Mouse (Mus musculus) intestine, postnatal 0 days (tissue): ENCODE data around the gene Zranb3. TPM values are rescaled to one million over a fixed set of nuclear protein-coding genes. Genes with fewer than 3 reads are reported as not detected.
"Not testable (repeated sequence)": the region's sequence is repeated elsewhere in the genome, so short reads cannot be mapped to it uniquely, and the experiment has no call there.

Experiments
- ATAC-seq: fragments of 200-750 bp; cut with Nextera tagmentation; 2 replicates; pipeline ENCODE4 v1.8.0; 2017; ENCODE audit warnings: mild to moderate bottlenecking, moderate TSS enrichment, moderate library complexity
- H3K27ac ChIP-seq: fragments of 300-500 bp; sonication (generic); 2 replicates; pipeline ENCODE4 v1.5.1; 2014; ENCODE audit warnings: mild to moderate bottlenecking, low read depth, low read length, moderate library complexity
- H3K27me3 ChIP-seq: fragments of 300-500 bp; sonication (generic); replicated peaks from 2 replicates; pipeline ENCODE4 v1.6.1; 2014; ENCODE audit warnings: low read length, mixed read lengths; ENCODE audit not compliant: control insufficient read depth, insufficient read depth
- H3K36me3 ChIP-seq: fragments of 300-500 bp; sonication (generic); 2 replicates; pipeline ENCODE4 v1.6.1; 2014; ENCODE audit warnings: mild to moderate bottlenecking, moderate library complexity; ENCODE audit not compliant: control insufficient read depth, insufficient read depth
- H3K4me1 ChIP-seq: fragments of 300-500 bp; sonication (generic); replicated peaks from 2 replicates; pipeline ENCODE4 v1.6.1; 2014; ENCODE audit warnings: antibody characterized with exemption, low read length, mixed read lengths; ENCODE audit not compliant: control insufficient read depth, insufficient read depth
- H3K4me2 ChIP-seq: fragments of 300-500 bp; sonication (generic); replicated peaks from 2 replicates; pipeline ENCODE4 v1.6.1; 2014; ENCODE audit warnings: low read depth, mild to moderate bottlenecking, moderate library complexity
- H3K4me3 ChIP-seq: fragments of 300-500 bp; sonication (generic); 2 replicates; pipeline ENCODE4 v1.5.1; 2014; ENCODE audit warnings: low read depth, low read length
- H3K9ac ChIP-seq: fragments of 300-500 bp; sonication (generic); 2 replicates; pipeline ENCODE4 v1.6.1; 2014; ENCODE audit warnings: mild to moderate bottlenecking, low read depth, low read length
- H3K9me3 ChIP-seq: fragments of 300-500 bp; sonication (generic); 2 replicates; pipeline ENCODE4 v1.6.1; 2016; ENCODE audit warnings: mixed run types; ENCODE audit not compliant: control insufficient read depth
- CTCF ChIP-seq: sonication (generic); IDR thresholded peaks from 2 replicates; pipeline ENCODE4 v1.5.1; 2016; ENCODE audit warnings: low read depth, mild to moderate bottlenecking, control low read depth, antibody characterized with exemption, moderate library complexity
- WGBS: fragments of 180-500 bp; shearing (Covaris S2); extraction: QIAGEN DNeasy Blood & Tissue Kit; methylation state at CpG from one replicate; pipeline ENCODE4 v1.1.7; 2014; 5-methylcytosine and 5-hydroxymethylcytosine counted together
- polyA plus RNA-seq: library from polyadenylated mRNA; unstranded; fragments of >200 nt; fragmentation: Nextera tagmentation; extraction: Ambion mirVana; gene quantifications from 2 replicates; pipeline ENCODE4 v1.2.1, GENCODE M21; 2015

Gene Zranb3
- 1.4 and 2.2 TPM in 2 replicates for polyA plus RNA-seq

GRCm38 (mm10) chr1:128102641-128103461 is at the start of gene Zranb3, which contains the start of gene R3hdm1:
Gene Zranb3 (minus strand): TSS chr1:128103047.
Gene R3hdm1 (plus strand): TSS chr1:128103301.
- Histone ChIP-seq H3K4me2 (peak within 1 kb of the TSS; percentile 75), H3K27me3 (no peaks in the 10 kb centered on the region), H3K36me3 (no peaks in the 10 kb centered on the region), H3K9ac (peak within 1 kb of the TSS; percentile 76), H3K4me1 (no peaks in the 10 kb centered on the region), H3K4me3 (peak within 1 kb of the TSS; percentile 90), H3K9me3 (no peaks in the 10 kb centered on the region), H3K27ac (peak within 1 kb of the TSS; percentile 88)
- peak; percentile 95 for ATAC-seq
- under 1% methylated on average over 43 of the region's 43 CpGs for WGBS
- TF ChIP-seq CTCF = no peak

GRCm38 (mm10) chr1:128141737-128142136 is 38.9 kb upstream of the Zranb3 start:
- H3K4me1 ChIP-seq = no peaks in the 10 kb centered on the region

GRCm38 (mm10) chr1:128141039-128141438 is 38.2 kb upstream of the Zranb3 start:
- Histone ChIP-seq H3K27ac (no peak overlapping the region), H3K4me3 (no peak overlapping the region), H3K4me2 (no peak overlapping the region), H3K9ac (no peak overlapping the region), H3K36me3 (no peaks in the 10 kb centered on the region), H3K4me1 (no peaks in the 10 kb centered on the region), H3K27me3 (no peaks in the 10 kb centered on the region), H3K9me3 (no peaks in the 10 kb centered on the region)
- no peak for ATAC-seq
- TF ChIP-seq CTCF = peak; percentile 75

More at GRCm38 (mm10) chr1:128141737-128142136, 38.9 kb upstream of the Zranb3 start:
- no peak overlapping the region for H3K27ac ChIP-seq
- H3K4me2 ChIP-seq = no peak overlapping the region
- no peak for ATAC-seq
- no peak overlapping the region for H3K9ac ChIP-seq
- H3K4me3 ChIP-seq = no peak overlapping the region
- no peak for TF ChIP-seq CTCF
- no peaks in the 10 kb centered on the region for H3K9me3 ChIP-seq
- no peaks in the 10 kb centered on the region for H3K36me3 ChIP-seq
- no peaks in the 10 kb centered on the region for H3K27me3 ChIP-seq

- not testable (repeated sequence) for H3K4me3 ChIP-seq, ATAC-seq, H3K27ac ChIP-seq, H3K4me1 ChIP-seq, H3K9me3 ChIP-seq, H3K9ac ChIP-seq, H3K4me2 ChIP-seq, H3K27me3 ChIP-seq, H3K36me3 ChIP-seq
Measured at GRCm38 (mm10) chr1:128136222-128136621, 33.4 kb upstream of the Zranb3 start.

GRCm38 (mm10) chr1:128120913-128121627 is 18.2 kb upstream of the Zranb3 start:
- no peaks in the 10 kb centered on the region for H3K36me3 ChIP-seq
- no peaks in the 10 kb centered on the region for H3K4me1 ChIP-seq
- no peak for ATAC-seq
- no peak overlapping the region for H3K9ac ChIP-seq
- H3K4me2 ChIP-seq = no peak overlapping the region
- H3K27me3 ChIP-seq = no peaks in the 10 kb centered on the region
- H3K4me3 ChIP-seq = no peak overlapping the region
- no peak for TF ChIP-seq CTCF
- 74% methylated on average over 4 of the region's 4 CpGs for WGBS
- H3K27ac ChIP-seq = no peak overlapping the region
- H3K9me3 ChIP-seq = no peaks in the 10 kb centered on the region

- Histone ChIP-seq H3K27me3 (no peaks in the 10 kb centered on the region), H3K4me2 (peak overlapping the region; percentile 75), H3K9ac (peak overlapping the region; percentile 76), H3K9me3 (no peaks in the 10 kb centered on the region), H3K27ac (peak overlapping the region; percentile 88), H3K4me1 (no peaks in the 10 kb centered on the region), H3K36me3 (no peaks in the 10 kb centered on the region), H3K4me3 (peak overlapping the region; percentile 90)
- WGBS = under 1% methylated on average over 40 of the region's 47 CpGs
- ATAC-seq = peak; percentile 52
- peak; percentile 39 for TF ChIP-seq CTCF
Measured at GRCm38 (mm10) chr1:128103520-128104088, 757 bp upstream of the Zranb3 start.
